Mouse (Mus musculus): ENCODE results near the gene Txndc5.

Txndc5 gene

DNA sequence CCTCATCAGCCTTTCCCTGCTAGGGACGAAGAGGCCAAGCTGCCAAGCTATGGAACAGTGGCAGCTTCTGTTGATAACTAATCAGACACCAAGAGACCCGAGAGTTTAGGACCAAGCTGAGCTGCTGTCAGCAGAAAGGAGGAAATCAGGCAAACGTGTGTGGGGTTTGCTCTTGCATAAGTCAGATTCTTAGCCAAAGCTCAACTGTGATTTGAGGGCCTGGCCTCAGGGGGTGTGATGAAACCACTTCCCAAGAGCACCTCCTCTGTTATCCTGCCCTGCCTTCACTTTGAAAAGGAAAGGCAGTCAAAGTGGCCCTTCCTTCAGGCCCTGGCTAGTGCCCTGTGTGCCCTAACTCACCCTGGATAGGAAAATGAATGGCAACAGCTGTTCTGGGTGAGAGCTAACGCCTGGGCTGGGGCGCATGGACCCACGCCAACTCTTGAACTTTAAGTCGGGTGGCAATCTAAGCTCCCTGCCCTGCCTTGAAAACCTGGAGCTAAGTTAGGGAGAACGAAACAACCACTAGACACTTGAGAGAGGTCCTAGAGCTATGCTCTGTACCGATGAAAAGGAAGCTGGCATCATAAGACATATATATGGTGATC lies at the start of gene Txndc5:
Txndc5 (minus strand) TSS at position 138 of the 608 bp plus-strand sequence.
- Histone ChIP-seq H3K36me3 (ENCODE audit: control insufficient read depth, insufficient read depth, low read length, poor library complexity, severe bottlenecking) (no peaks in the 10 kb centered on the region), H3K27me3 (ENCODE audit: control insufficient read depth, insufficient read depth, low read length, poor library complexity, severe bottlenecking) (no peaks in the 10 kb centered on the region)
- DNase-seq (ENCODE audit: low read depth, low spot score): no peak

DNA sequence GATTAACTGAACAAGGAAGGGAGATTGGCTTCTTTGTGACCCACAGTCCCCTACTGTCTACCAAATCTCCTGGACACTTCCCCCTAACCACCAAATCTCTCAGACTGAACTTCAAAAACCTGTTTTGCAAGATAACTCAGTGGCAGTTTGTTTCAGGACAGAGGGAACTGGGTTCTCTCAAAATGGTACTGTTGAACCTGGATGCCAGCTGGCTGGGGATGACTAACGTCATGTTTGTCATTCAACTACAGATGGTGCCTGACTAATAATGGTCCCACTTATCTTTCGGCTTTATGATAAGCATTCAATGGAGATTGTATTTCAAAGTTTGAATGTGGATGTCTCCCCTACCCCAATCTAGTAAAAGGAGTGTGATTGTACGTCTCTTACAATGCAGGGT lies 46.0 kb upstream of the Txndc5 start:
- no peak for DNase-seq (ENCODE audit: low read depth, low spot score)
- Histone ChIP-seq H3K36me3 (ENCODE audit: control insufficient read depth, insufficient read depth, low read length, poor library complexity, severe bottlenecking) (no peaks in the 10 kb centered on the region), H3K27me3 (ENCODE audit: control insufficient read depth, insufficient read depth, low read length, poor library complexity, severe bottlenecking) (no peaks in the 10 kb centered on the region)

DNA sequence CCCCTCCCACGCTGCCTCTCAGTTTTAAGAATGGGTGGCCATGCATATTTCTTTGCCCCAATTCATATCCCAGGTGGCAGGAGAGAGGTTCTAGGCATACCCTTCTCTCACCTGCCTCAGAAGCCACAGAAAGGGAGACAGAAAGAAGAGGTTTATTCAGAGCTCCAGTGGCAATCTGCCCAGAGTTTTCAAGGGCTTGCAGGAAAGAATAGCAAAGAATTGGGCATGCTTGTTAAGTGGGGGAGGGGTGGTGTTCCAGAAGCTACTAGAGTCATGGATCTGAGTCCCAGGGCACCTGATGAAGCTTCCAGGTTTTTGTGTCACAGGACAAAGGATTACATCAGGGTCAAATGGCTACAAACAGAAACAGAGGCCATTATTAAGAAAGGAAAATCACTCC lies 44.7 kb upstream of the Txndc5 start:
- DNase-seq (ENCODE audit: low read depth, low spot score): no peak
- no peaks in the 10 kb centered on the region for H3K36me3 ChIP-seq (ENCODE audit: control insufficient read depth, insufficient read depth, low read length, poor library complexity, severe bottlenecking)
- no peaks in the 10 kb centered on the region for H3K27me3 ChIP-seq (ENCODE audit: control insufficient read depth, insufficient read depth, low read length, poor library complexity, severe bottlenecking)

DNA sequence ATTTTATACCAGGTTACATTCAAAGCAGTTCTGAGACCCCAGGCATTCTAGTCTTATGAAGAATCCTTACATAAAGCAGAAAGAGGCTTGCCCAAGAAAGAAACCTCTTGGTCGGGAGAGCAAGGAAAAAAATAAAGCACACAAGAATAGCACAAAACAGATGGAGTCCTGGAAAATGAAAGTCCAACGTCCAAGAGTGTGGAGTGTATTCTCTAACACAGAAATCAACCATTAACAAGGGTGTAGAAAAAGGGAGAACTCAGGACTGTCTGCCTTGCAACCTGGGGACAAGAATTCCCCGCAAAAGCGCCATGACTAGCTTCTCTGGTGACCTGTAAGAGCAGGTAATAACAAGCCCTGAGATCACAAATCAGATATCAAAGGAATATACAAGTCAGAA lies 36.6 kb upstream of the Txndc5 start:
- Histone ChIP-seq H3K36me3 (ENCODE audit: control insufficient read depth, insufficient read depth, low read length, poor library complexity, severe bottlenecking) (no peaks in the 10 kb centered on the region), H3K27me3 (ENCODE audit: control insufficient read depth, insufficient read depth, low read length, poor library complexity, severe bottlenecking) (no peaks in the 10 kb centered on the region; the same call in 1 of the 2 replicates)
- DNase-seq (ENCODE audit: low read depth, low spot score): no peak

DNA sequence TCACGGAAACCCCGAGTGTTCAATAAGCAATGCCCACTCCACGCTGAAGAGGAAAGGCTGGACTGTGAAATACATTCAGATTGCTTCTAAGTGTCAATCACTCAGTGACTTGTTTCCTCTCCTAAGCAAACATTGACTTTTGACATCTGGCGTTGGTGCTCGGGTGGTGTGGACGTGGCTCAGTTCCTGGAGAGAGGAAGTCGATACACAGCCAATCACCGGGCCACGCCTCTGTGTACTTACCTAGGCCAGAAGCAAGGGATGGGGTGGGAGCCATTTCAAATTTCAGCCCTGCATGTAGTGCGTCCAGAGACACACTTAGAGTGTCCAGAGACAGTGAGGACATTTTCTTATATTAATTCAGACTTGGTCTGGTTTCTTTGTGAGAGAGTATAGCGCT lies 26.0 kb upstream of the Txndc5 start:
- H3K36me3 ChIP-seq (ENCODE audit: control insufficient read depth, insufficient read depth, low read length, poor library complexity, severe bottlenecking): no peaks in the 10 kb centered on the region
- no peak for DNase-seq (ENCODE audit: low read depth, low spot score)
- H3K27me3 ChIP-seq (ENCODE audit: control insufficient read depth, insufficient read depth, low read length, poor library complexity, severe bottlenecking): no peaks in the 10 kb centered on the region

DNA sequence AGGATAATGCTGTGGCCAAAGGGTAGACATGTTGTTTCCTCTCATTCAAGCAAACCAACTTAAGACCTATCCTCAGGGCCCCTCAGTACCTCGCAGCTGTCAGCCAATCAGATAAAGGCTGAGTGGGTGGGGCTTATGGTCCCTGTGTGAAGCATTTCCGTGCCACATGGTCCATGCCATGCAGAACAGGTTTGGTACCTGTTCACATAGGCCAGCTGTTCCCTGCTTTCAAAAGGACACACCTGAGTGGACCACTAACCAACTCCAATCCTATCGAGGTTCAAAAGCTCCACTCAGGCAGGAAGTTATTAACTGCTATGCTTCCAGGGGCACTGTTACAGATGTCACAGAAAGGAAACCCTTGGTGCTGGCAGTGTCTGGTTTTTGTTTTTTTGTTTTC lies 25.6 kb upstream of the Txndc5 start:
- H3K27me3 ChIP-seq (ENCODE audit: control insufficient read depth, insufficient read depth, low read length, poor library complexity, severe bottlenecking): no peaks in the 10 kb centered on the region
- no peak for DNase-seq (ENCODE audit: low read depth, low spot score)
- H3K36me3 ChIP-seq (ENCODE audit: control insufficient read depth, insufficient read depth, low read length, poor library complexity, severe bottlenecking): no peaks in the 10 kb centered on the region

DNA sequence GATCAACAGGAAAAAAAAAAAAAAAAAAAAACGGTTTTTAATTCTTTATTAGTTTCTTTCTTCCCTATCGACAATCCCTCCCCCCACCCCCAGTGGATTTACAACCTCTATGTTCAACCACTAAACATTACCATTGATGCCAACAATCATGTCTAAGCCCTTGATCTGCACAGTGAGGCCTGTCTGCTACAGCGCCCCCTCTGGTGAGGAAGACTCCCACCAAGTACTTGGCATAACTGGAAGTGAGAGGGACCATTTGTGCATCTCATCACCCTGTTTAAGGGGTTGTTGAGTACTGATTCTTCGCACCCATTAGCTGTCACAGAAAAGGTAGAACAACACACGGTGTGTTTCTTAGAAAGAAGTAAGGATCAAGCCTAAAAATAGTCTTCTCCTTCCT lies 20.1 kb upstream of the Txndc5 start:
- Histone ChIP-seq H3K36me3 (ENCODE audit: control insufficient read depth, insufficient read depth, low read length, poor library complexity, severe bottlenecking) (no peaks in the 10 kb centered on the region), H3K27me3 (ENCODE audit: control insufficient read depth, insufficient read depth, low read length, poor library complexity, severe bottlenecking) (no peaks in the 10 kb centered on the region)
- peak; percentile 34 for DNase-seq (ENCODE audit: low read depth, low spot score)

DNA sequence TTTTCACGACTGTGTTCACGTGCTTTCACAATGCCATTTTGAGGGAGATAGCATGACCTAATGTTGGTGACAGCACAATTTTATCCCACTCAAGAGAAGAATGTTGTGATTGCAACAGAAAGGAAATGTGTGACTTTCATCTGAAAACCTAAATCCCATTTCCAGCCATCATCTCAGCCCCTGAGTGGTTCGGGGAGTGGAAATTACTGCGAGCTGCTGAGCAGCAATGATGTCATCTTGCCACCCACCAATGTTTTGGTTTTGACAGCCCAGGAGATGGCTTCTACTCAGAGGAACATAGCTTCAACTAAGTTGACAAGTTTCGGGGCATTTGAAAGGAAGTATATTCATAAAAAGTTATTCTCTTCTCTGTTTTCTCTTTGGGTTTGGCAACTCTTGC lies 19.1 kb upstream of the Txndc5 start:
- no peaks in the 10 kb centered on the region for H3K36me3 ChIP-seq (ENCODE audit: control insufficient read depth, insufficient read depth, low read length, poor library complexity, severe bottlenecking)
- DNase-seq (ENCODE audit: low read depth, low spot score): no peak
- H3K27me3 ChIP-seq (ENCODE audit: control insufficient read depth, insufficient read depth, low read length, poor library complexity, severe bottlenecking): no peaks in the 10 kb centered on the region

DNA sequence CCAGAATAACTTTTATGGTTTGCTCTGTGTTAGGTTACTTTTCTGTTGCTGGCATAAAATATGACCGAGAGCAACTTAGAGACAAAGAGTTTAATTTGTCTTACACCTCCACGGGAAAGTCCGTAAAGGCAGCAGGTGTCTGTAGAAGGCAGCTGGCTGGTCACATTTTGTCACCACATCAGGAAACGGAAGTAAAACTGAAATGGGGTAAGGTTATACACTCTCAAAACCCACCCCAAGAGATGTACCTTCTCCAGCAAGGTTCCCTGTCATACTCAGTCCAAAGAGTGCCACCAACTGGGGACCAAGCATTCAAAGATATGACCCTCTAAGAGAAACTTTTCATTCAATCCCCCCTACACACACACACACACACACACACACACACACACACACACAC lies 18.1 kb upstream of the Txndc5 start:
- DNase-seq (ENCODE audit: low read depth, low spot score): peak; percentile 76
- Histone ChIP-seq H3K36me3 (ENCODE audit: control insufficient read depth, insufficient read depth, low read length, poor library complexity, severe bottlenecking) (no peaks in the 10 kb centered on the region), H3K27me3 (ENCODE audit: control insufficient read depth, insufficient read depth, low read length, poor library complexity, severe bottlenecking) (no peaks in the 10 kb centered on the region)

DNA sequence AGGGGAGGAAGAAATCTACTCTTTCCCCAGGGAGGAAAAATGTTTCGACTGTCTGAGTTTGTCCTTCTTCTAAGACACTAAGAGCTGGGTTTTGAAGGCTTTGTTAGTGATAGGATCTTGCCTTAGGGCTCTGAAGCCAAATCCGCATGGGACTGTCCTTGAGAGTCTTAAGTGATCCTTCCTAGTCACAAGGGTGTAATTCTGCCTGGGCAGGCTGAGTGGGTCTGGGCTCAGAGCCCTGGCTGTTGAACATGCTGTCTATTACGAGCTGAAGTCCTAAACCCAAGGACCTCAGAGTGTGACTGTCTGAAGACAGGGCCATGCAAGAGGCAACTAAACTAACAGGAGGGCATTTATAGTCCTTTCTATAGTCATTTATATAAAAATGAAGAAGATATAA lies 16.8 kb upstream of the Txndc5 start:
- no peaks in the 10 kb centered on the region for H3K27me3 ChIP-seq (ENCODE audit: control insufficient read depth, insufficient read depth, low read length, poor library complexity, severe bottlenecking)

DNA sequence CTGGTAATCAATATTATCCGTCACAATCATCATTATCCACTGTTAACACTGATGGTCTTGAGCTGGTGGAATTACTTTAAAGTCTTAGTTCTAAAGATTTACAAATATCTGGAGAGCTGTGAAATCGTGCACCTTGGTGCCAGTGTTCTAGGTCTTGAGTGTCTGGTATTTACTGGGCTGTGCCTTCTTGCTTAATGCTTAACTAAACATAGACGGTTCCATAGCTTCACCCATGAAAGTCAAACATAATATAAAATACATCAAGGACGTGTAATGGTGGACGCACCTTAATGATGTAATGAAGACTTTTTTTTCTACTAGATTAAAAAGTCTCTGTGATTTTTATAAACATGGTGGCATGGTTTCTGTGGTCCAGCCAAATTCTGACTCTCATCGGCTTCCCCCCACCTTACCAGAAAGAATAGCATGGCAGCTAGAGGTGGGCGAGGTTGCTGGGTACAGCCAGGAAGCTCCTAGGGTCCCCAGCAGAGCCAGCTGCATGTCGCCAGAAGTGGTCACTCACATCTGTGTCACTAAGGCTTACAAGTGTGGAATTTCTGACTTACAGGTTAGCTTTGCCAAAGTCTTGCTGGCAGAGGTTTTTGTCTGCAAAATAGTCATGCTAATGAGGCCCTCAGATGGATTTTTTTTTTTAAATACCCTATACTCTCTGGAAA lies 16.3 kb upstream of the Txndc5 start:
- H3K36me3 ChIP-seq (ENCODE audit: control insufficient read depth, insufficient read depth, low read length, poor library complexity, severe bottlenecking): no peaks in the 10 kb centered on the region
- no peaks in the 10 kb centered on the region for H3K27me3 ChIP-seq (ENCODE audit: control insufficient read depth, insufficient read depth, low read length, poor library complexity, severe bottlenecking)

More for the DNA sequence above, 16.8 kb upstream of the Txndc5 start:
- H3K36me3 ChIP-seq (ENCODE audit: control insufficient read depth, insufficient read depth, low read length, poor library complexity, severe bottlenecking): no peaks in the 10 kb centered on the region
- no peak for DNase-seq (ENCODE audit: low read depth, low spot score)

DNA sequence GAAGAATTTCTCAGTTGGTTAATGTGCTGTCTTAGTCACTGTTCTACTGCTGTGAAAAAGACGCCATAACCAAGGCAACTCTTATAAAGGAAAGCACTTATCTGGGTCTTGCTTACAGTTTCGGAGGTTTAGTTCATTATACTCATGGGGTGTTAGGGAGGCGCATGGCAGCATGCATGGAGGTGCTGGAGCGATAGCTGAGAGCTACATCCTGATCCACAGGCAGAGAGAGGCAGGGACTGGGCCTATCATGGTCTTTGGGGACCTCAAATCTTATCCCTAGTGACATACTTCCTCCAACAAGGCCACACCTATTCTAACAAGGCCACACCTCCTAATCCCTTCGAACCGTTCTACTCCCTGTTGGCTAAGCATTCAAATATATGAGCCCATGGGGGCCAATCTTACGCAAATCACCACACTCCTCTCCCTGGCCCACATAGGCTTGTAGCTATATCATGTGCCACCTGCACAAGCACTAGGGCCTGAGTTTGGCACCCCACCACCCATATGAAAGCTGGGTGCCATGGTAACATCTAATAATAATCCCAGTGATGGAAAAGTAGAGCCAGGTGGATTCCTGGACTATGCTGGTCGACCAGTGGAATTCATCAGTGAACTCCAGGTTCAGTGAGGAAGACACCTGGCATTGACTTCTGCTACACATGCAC lies 15.0 kb upstream of the Txndc5 start:
- no peaks in the 10 kb centered on the region for H3K36me3 ChIP-seq (ENCODE audit: control insufficient read depth, insufficient read depth, low read length, poor library complexity, severe bottlenecking)
- DNase-seq (ENCODE audit: low read depth, low spot score): no peak

More for the DNA sequence above, 16.3 kb upstream of the Txndc5 start:
- DNase-seq (ENCODE audit: low read depth, low spot score): no peak

DNA sequence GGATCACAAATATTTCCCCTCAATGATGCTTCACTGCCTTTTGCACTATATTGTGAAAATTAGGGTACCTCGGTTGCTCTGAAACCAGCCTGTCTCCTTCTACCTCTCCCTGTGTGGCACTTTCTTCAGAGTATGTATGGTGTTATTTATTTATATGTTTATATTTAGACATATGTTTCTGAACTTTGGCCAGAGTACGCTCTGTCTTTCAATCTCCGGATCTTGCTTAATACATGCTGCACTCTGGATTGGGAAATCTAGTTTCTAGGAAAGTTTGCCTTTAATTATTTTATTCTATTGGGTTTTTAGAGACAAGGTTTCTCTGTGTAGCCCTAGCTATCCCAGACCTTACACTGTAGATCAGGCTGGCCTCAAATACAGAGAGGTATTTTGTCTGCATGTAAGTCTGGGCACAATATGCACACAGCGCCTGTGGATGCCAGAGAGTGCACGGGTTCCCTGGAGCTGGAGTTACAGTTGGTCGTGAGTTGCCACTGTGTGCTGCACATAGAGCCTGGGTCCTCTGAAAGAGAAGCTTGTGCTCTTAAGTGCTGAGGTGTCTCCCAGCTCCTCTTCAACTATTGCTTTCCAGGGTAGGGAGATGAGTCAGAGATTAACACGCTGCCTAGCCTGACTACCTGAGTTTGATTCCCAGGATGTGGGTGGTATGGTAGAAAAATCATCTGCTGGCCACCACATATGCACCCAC lies 10.7 kb upstream of the Txndc5 start:
- Histone ChIP-seq H3K27me3 (ENCODE audit: control insufficient read depth, insufficient read depth, low read length, poor library complexity, severe bottlenecking) (no peaks in the 10 kb centered on the region), H3K36me3 (ENCODE audit: control insufficient read depth, insufficient read depth, low read length, poor library complexity, severe bottlenecking) (no peaks in the 10 kb centered on the region)
- DNase-seq (ENCODE audit: low read depth, low spot score): no peak

More for the DNA sequence above, 15.0 kb upstream of the Txndc5 start:
- no peaks in the 10 kb centered on the region for H3K27me3 ChIP-seq (ENCODE audit: control insufficient read depth, insufficient read depth, low read length, poor library complexity, severe bottlenecking)

DNA sequence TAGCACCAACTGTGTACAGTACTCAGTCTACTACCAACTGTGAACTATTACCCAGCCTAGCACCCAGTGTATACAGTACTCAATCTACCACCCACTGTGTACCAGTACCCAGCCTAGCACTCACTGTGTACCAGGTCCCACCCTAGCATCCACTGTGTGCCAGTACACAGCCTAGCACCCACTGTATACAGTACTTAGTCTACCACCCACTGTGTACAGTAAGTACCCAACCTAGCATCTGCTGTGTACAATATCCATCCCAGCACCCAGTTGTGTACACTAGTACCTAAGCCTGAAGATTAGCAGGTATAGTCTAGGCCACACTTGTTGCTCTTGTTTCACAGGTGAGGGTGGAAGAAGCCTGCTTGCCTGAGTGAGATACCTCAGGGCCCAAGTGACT lies 8.9 kb upstream of the Txndc5 start:
- no peaks in the 10 kb centered on the region for H3K36me3 ChIP-seq (ENCODE audit: control insufficient read depth, insufficient read depth, low read length, poor library complexity, severe bottlenecking)
- H3K27me3 ChIP-seq (ENCODE audit: control insufficient read depth, insufficient read depth, low read length, poor library complexity, severe bottlenecking): no peaks in the 10 kb centered on the region
- DNase-seq (ENCODE audit: low read depth, low spot score): no peak

DNA sequence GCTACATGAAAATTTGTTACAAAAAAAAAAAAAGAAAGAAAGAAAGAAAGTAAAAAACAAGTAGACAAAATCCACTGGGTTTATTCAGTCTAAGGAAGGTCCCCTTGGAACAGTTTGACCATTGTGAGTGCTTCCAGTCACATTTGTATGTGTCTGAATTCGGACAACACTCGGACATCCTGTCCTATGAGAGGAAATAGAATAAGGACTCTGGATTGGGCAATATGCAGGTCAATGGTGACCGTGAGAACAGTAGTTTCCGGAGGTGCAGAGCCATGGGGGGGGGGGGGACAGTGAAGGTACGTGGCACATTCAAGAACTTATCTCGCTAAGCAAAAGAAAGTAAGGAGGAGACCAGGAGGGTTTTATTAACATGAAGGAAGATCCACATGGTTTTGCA lies 6.1 kb upstream of the Txndc5 start:
- Histone ChIP-seq H3K27me3 (ENCODE audit: control insufficient read depth, insufficient read depth, low read length, poor library complexity, severe bottlenecking) (no peaks in the 10 kb centered on the region), H3K36me3 (ENCODE audit: control insufficient read depth, insufficient read depth, low read length, poor library complexity, severe bottlenecking) (no peaks in the 10 kb centered on the region)
- DNase-seq (ENCODE audit: low read depth, low spot score): no peak

All from splenic B cell, adult 2 months (primary cell).